Mouse (Mus musculus): ENCODE measurements around the gene Slbp.

The Slbp gene

GRCm38 (mm10) chr5:33651921-33652782 is at the start of gene Slbp:
TSS of gene Slbp (minus strand) at chr5:33652574.
- DNase-seq (ENCODE audit: low spot score in 2 of 2) = peak; percentile 94

DNA sequence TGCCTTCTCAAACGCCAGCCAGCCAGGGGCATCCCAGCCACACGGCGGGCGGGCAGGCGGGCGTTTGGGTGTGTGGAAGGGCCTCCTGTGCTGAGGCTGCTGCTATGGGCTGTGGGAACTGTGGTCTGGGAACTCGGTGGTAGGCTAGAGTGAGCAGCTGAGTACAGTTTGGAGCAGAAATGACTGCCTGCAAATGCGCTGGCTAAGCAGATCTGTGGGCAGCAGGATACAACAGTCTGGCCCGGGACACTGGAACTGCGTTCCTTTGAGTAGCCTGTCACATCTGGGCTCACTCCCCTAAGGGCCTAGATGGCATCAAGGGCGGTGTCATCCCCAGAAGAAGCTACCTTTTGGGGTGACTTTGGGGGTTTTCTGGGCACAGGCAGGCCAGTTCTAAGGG is 49.5 kb upstream of the Slbp start:
- no peak for DNase-seq (ENCODE audit: low spot score in 2 of 2)

DNA sequence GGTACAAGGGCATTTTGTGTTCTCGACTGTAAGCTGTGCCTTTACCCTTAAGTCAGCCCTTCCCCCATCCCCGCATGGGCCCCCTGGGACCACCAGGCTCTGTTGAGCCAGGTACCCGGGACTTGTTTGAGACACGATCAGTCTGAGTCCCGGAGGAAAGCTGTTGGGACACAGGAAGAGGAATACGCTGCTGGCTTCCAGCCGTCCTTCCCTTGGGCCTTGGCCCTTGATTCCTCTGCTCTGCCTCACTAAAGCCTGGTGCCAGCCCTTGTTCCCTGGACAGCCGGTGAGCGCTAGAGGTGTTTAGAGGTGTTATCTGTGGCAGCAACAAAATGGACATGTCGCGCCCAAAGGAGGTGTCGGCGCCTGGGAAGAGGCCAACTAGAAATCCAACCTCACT is 47.6 kb upstream of the Slbp start:
- no peak for DNase-seq (ENCODE audit: low spot score in 2 of 2)

DNA sequence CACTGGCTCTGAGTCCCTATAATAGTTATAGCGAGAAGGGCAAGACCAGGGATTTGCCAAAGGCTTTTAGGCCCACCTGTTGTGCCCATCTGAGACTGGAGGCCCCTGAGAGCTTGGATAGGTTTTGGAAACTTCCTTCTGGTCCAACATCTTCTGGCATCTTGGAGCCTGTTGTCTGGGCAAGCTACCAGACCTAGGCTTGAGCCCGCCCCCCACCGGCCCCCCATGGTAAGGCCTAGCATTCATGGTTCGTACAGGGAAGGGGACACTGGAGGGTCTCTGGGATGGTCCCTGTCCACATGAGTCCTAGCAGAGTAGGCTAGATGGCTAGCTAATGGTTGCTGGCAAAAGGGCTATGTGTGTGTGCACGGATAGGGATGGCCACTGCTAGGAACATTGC is 46.3 kb upstream of the Slbp start:
- no peak for DNase-seq (ENCODE audit: low spot score in 2 of 2)

DNA sequence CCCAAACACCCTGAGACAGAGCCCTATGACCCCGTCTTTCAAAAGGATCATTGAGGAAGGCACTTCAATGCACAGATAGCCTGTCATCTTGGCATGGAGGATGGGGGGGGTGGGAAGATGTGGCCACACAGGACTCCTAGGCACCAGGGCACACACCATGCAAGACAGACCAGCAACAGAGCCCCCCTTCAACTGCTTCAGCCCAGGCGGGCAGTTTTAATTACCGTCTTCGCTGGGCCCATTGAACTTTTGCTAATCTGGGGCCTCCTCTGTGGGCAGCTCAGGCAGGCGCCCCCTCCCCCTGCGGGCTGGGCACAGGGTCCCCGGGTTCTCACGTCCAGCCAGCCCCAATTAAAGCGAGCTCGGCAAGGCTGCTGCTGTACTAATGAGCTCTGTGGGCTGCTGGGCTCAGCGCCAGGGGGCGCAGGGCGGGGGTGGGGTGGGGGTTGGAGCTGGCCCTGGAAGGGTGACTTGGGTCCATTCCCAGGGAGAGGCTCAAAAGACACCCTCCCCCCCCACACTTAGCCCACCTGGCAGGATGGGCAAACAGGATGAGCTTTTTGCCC is 45.7 kb upstream of the Slbp start:
- no peak for DNase-seq (ENCODE audit: low spot score in 2 of 2)

DNA sequence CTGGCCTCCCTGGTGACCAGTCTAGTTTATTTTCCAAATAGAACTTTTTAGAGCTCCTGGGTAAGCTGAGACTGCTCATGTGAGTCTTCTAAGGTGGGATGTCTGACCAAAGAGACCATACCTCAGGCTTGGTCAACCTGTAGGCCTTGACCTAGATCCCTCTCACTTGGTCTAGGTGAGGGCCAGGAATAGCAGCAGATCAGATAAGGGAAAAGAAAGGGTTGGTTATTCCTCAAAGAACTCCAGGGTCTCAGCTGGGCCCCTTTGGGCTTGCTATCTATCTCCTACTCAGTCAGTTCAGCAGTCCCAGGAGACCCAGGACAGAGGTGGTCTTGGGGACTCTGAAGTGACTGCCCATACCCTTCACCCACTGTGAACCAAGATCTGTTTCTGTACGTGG is 45.2 kb upstream of the Slbp start:
- no peak for DNase-seq (ENCODE audit: low spot score in 2 of 2)

GRCm38 (mm10) chr5:33696430-33696829 is 44.1 kb upstream of the Slbp start:
- DNase-seq (ENCODE audit: low spot score in 2 of 2) = peak; percentile 60 to 76

DNA sequence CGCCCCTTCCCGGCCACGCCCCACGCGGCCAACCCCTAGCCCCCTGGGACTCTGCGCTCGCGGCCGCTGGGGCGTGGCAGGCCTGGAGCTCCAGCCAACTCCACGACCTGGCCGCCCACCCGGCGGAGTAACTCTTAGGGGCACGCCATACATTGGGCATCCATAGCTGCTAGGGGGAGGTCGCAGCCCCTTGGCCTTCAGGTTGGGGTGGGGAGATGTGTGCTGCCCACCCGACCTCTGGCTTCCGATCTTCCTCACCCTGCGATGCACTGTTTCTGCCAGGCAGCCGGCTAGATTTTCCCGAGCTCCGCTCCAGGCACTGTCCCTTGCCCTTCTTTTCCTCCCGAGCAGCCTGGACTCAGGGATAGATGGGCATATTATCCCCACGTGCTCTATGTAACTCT is 43.3 kb upstream of the Slbp start:
- DNase-seq (ENCODE audit: low spot score in 2 of 2) = no peak

DNA sequence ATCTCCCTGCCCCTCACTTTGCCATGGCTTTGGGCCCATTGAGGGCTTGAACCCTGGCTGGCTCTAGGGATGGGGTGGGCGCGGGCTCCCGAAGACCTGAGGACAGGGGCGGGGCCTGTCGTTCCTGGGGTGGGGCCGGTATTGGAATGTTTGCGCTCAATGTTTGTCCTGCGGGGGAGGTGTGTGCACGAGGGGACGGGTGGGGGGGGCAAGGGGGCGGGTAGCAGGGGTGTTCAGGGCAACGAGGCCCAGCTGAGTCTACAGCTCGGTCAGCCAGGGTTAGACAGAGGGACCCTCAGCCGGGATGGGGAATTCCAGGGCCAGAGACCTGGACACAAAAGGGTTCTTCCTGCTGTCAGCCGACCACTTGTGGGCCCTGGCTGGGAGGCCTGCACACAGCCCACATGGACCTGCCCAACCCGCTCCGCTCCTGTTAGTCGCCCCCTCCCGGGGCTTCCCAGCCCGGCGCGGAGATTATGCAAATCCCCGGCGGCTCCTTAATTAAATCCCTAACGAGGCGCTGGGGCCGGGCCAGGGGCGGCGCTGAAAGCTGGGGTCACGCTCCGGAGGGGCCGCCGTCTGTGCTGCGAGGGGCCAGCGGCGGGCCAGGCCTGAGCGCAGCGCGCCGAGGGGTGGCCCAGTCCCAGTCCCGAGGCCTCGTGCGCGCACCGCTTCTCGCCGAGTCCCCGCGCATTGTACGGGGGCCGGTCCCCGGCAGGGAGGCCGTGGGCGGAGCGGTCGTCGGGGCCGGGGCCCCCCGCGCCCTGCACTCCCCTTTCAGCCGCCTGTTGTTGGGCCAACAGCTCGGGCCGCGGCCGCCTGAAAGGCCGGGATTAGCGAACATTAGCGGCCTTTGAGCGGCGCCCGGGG is 42.7 kb upstream of the Slbp start:
- DNase-seq (ENCODE audit: low spot score in 2 of 2) = peak; percentile 50 to 61

GRCm38 (mm10) chr5:33694461-33694847 is 42.1 kb upstream of the Slbp start:
- no peak for DNase-seq (ENCODE audit: low spot score in 2 of 2)

- DNase-seq (ENCODE audit: low spot score in 2 of 2) = peak; percentile 56 to 59
Observed at GRCm38 (mm10) chr5:33692393-33692792, 40.0 kb upstream of the Slbp start.

DNA sequence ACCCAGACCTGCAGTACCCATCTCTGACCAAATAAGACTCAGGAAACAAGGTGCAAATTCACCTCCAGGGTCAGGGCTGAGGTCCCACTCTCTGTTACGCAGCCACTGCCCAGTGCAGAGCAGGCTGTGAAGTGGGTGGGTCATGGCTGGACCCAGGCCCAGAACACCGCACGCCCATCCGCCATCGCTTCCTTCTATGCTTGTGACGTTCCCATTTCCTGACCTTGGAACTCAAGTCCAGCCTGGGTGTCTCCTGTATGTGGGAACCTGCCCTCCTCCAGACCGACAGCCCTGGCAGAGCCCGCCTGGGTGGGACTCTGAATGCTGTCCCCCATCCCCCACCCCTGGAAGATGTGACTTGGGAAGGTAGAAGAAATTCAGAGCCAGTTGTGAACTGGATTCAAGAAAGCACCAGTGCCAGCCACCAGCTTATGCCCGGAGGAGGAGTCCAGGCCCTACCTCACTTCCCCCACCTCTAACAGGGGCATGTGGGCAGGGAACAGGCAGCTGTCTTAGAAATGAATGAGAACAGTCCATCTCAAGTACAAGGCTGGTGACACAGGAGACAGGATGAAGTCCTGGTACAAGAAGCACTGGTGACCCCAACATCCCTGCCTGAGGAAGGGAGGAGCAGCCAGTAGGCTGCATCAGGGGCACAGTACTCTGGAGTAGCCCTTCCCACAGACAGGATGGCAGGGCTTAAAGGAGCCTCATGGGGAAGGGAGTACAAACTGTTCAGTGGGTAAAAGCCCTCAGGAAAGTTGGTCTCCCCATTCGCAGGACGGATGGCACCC is 37.7 kb upstream of the Slbp start:
- DNase-seq (ENCODE audit: low spot score in 2 of 2) = no peak

DNA sequence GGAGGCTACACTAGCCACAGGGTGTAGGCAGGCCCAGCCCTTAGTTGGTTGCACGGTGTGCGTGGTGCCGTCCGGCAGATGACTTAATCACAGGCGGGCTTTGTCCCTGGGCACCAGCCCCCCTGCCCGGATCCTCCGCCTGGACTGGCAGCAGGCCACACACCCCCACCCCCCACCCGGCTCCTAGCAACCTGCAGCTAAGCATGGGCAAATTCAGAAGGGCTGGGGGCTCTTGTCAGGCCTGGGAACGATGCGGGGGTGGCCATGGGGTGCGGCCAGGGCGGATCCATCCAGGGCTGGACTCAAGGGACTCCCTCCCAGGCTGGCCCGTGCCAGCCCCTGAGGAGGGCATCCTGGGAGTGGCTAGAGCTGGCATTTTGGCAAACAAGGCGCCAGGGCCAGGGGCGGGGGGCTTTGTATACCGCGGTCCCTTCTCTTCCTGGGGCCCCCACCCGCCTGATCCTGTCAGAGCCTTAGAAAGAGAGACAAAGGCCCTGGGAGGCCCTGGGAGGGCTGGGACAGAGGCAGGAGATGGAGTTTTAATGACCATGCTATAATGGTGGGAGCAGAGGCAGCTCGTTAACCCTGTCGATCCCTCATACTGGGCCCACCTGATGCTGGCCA is 37.0 kb upstream of the Slbp start:
- no peak for DNase-seq (ENCODE audit: low spot score in 2 of 2)

GRCm38 (mm10) chr5:33688278-33689220 is 36.2 kb upstream of the Slbp start:
- DNase-seq (ENCODE audit: low spot score in 2 of 2) = no peak

DNA sequence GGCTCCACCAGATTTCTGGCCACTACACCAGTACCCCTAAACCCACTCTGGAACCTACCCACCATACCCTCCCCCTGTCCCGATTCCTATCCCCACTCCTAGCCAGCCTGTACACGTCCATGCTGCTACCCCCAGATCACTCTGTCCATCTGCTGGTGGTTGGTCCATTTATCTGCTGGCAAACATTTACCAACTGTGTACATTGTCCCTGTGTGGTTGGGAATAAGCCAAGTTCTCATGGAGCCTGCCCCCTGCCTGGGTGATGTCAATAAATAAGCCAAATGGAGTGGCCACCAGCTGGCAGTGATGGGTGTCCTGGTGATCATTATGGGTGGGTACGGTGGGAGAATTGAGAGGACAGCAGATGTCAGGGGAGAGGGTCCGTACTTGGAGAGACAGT is 34.8 kb upstream of the Slbp start:
- no peak for DNase-seq (ENCODE audit: low spot score in 2 of 2)

DNA sequence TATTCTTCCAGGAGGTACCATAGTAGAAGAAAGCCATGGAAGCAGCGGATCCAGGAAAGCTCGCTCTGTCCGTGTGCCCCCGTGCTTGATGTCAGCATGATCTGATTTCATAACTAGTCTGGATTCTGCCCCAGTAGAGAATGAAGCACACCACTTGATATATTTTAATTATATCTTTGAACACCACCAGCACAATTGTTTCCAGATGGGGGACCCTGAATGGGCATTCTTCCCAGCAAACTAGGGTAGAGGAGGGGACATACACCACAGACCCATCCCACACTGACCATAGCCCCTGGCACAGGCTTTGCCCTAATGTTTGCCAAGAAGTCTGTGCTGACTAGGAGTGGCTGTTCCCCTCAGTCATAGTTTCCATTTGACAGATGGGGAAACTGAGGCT is 32.6 kb upstream of the Slbp start:
- DNase-seq (ENCODE audit: low spot score in 2 of 2) = no peak

- no peak for DNase-seq (ENCODE audit: low spot score in 2 of 2)
Observed at GRCm38 (mm10) chr5:33683897-33684652, 31.7 kb upstream of the Slbp start.

GRCm38 (mm10) chr5:33682963-33683362 is 30.6 kb upstream of the Slbp start:
- no peak for DNase-seq (ENCODE audit: low spot score in 2 of 2)

DNA sequence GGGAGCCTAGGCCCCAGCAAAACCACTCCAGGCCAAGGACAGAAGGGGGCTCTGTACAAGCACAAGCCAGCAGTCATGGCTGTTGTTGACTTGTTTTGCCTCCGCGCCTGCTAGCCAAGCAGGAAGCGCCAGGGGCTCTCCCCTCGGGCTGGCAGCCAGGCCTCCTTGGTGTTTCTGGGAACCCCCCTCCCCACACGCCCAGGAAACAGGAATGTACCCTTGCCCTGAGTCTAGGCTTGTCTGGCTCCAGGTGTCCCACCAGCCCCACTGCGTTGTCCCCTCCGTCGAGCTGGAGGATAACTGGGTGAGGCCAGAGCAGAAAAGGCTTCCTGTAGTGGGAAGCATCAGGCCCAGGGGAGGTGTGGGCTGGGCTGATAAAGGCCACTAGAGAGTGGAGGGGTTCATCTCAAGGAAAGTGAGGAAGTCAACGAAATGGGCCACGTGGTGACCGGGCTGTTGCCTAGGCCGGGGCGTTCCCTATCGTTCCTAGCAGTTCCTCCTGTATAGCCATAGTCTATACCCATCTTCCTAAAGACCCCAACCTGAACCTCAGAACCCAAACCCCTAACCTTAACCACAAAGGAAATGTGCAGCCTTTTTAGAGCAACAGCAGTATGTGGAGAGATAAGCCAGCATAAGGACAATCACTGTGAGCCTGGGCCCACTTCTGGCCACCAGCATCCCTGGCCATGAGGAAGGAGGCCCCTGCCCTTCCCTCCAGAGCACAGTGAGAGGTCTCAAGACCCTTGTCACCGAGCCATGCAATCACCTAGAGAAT is 29.4 kb upstream of the Slbp start:
- no peak for DNase-seq (ENCODE audit: low spot score in 2 of 2)
